Mouse (Mus musculus): ENCODE measurements around the gene Bpifb9a.
"Not testable (repeated sequence)": the region's sequence is repeated elsewhere in the genome, so short reads cannot be mapped to it uniquely, and the experiment has no call there.

Bpifb9a gene

GRCm38 (mm10) chr2:154306927-154307326 lies 49.3 kb downstream of the Bpifb9a start, which contains the start of gene Bpifb9b:
Gene Bpifb9b (plus strand): TSS chr2:154307227.
- not testable (repeated sequence) for DNase-seq (ENCODE audit: low spot score)

GRCm38 (mm10) chr2:154313771-154314170 lies 56.1 kb downstream of the Bpifb9a start:
- DNase-seq (ENCODE audit: low spot score): not testable (repeated sequence)
